Mouse (Mus musculus): Measurements from ENCODE around the gene Akap2. TPM values are rescaled to one million over a fixed set of nuclear protein-coding genes. Genes with fewer than 3 reads are reported as not detected.

The Akap2 gene
- polyA plus RNA-seq, 1 experiment from 2014 or later: 31.3 TPM

- Histone ChIP-seq H3K4me2 (replicated peaks; ENCODE audit: low read depth, low read length) (peak within 1 kb of the TSS; percentile 38), H3K36me3 (ENCODE audit: control insufficient read depth, insufficient read depth, low read length) (no peaks in the 10 kb centered on the region), H3K4me3 (ENCODE audit: low read depth, low read length) (peak within 1 kb of the TSS; percentile 29), H3K4me1 (ENCODE audit: control insufficient read depth, insufficient read depth, low read length) (peaks cover 8% of the 10 kb centered on the region), H3K27me3 (ENCODE audit: control insufficient read depth, insufficient read depth, low read length) (no peaks in the 10 kb centered on the region), H3K9ac (replicated peaks; ENCODE audit: low read depth, low read length) (peak within 1 kb of the TSS; percentile 18; the same call in 1 of the 2 replicates), H3K9me3 (ENCODE audit: control insufficient read depth, low read depth, low read length) (no peaks in the 10 kb centered on the region), H3K27ac (ENCODE audit: low read length) (peak within 1 kb of the TSS; percentile 86)
- 11% methylated on average over 9 of the region's 9 CpGs for WGBS
- peak; percentile 78 for ATAC-seq (ENCODE audit: insufficient number of reproducible peaks, insufficient read depth, low FRiP score, low read depth)
These were observed 198.8 kb downstream of the Akap2 start, which contains the start of gene D630039A03Rik for GRCm38 (mm10) chr4:57916201-57916661. TSS of gene D630039A03Rik (minus strand) at chr4:57916297.

- H3K4me3 ChIP-seq (ENCODE audit: low read depth, low read length): no peak overlapping the region
- no peaks in the 10 kb centered on the region for H3K27me3 ChIP-seq (ENCODE audit: control insufficient read depth, insufficient read depth, low read length)
- H3K4me1 ChIP-seq (ENCODE audit: control insufficient read depth, insufficient read depth, low read length): peaks cover 8% of the 10 kb centered on the region
- H3K36me3 ChIP-seq (ENCODE audit: control insufficient read depth, insufficient read depth, low read length): no peaks in the 10 kb centered on the region
- no peaks in the 10 kb centered on the region for H3K9me3 ChIP-seq (ENCODE audit: control insufficient read depth, low read depth, low read length)
- peak overlapping the region; percentile 41; the same call in 1 of the 2 replicates for H3K27ac ChIP-seq (ENCODE audit: low read length)
- H3K9ac ChIP-seq (replicated peaks; ENCODE audit: low read depth, low read length): no peak overlapping the region
- H3K4me2 ChIP-seq (replicated peaks; ENCODE audit: low read depth, low read length): 0 out of 2 replicates have a peak overlapping the region, but pooled peaks have one; percentile 38
- ATAC-seq (ENCODE audit: insufficient number of reproducible peaks, insufficient read depth, low FRiP score, low read depth): no peak; the same call in 1 of the 2 replicates
- 60% methylated on average over 4 of the region's 4 CpGs for WGBS
These were observed 199.3 kb downstream of the Akap2 start for GRCm38 (mm10) chr4:57916711-57917110.

GRCm38 (mm10) chr4:57919494-57920423 is 202.3 kb downstream of the Akap2 start:
- Histone ChIP-seq H3K9me3 (ENCODE audit: control insufficient read depth, low read depth, low read length) (no peaks in the 10 kb centered on the region), H3K4me2 (replicated peaks; ENCODE audit: low read depth, low read length) (no peak overlapping the region), H3K9ac (replicated peaks; ENCODE audit: low read depth, low read length) (no peak overlapping the region), H3K27me3 (ENCODE audit: control insufficient read depth, insufficient read depth, low read length) (no peaks in the 10 kb centered on the region), H3K27ac (ENCODE audit: low read length) (no peak overlapping the region), H3K4me3 (ENCODE audit: low read depth, low read length) (no peak overlapping the region), H3K4me1 (ENCODE audit: control insufficient read depth, insufficient read depth, low read length) (peaks cover 10% of the 10 kb centered on the region; the same call in 1 of the 2 replicates), H3K36me3 (ENCODE audit: control insufficient read depth, insufficient read depth, low read length) (no peaks in the 10 kb centered on the region)
- ATAC-seq (ENCODE audit: insufficient number of reproducible peaks, insufficient read depth, low FRiP score, low read depth): no peak
- 28% methylated on average over 8 of the region's 8 CpGs for WGBS

GRCm38 (mm10) chr4:57920522-57920921 is 203.1 kb downstream of the Akap2 start:
- Histone ChIP-seq H3K4me3 (ENCODE audit: low read depth, low read length) (no peak overlapping the region), H3K9me3 (ENCODE audit: control insufficient read depth, low read depth, low read length) (no peaks in the 10 kb centered on the region), H3K27ac (ENCODE audit: low read length) (no peak overlapping the region), H3K4me1 (ENCODE audit: control insufficient read depth, insufficient read depth, low read length) (peaks cover 10% of the 10 kb centered on the region; the same call in 1 of the 2 replicates), H3K4me2 (replicated peaks; ENCODE audit: low read depth, low read length) (no peak overlapping the region), H3K36me3 (ENCODE audit: control insufficient read depth, insufficient read depth, low read length) (no peaks in the 10 kb centered on the region), H3K9ac (replicated peaks; ENCODE audit: low read depth, low read length) (no peak overlapping the region), H3K27me3 (ENCODE audit: control insufficient read depth, insufficient read depth, low read length) (no peaks in the 10 kb centered on the region)
- 88% methylated on average over 1 of the region's 1 CpGs for WGBS
- ATAC-seq (ENCODE audit: insufficient number of reproducible peaks, insufficient read depth, low FRiP score, low read depth): no peak

GRCm38 (mm10) chr4:57922171-57922570 is 204.7 kb downstream of the Akap2 start:
- Histone ChIP-seq H3K4me1 (ENCODE audit: control insufficient read depth, insufficient read depth, low read length) (peaks cover 10% of the 10 kb centered on the region; the same call in 1 of the 2 replicates), H3K27ac (ENCODE audit: low read length) (no peak overlapping the region), H3K36me3 (ENCODE audit: control insufficient read depth, insufficient read depth, low read length) (no peaks in the 10 kb centered on the region), H3K4me2 (replicated peaks; ENCODE audit: low read depth, low read length) (no peak overlapping the region), H3K4me3 (ENCODE audit: low read depth, low read length) (no peak overlapping the region), H3K9me3 (ENCODE audit: control insufficient read depth, low read depth, low read length) (no peaks in the 10 kb centered on the region), H3K27me3 (ENCODE audit: control insufficient read depth, insufficient read depth, low read length) (no peaks in the 10 kb centered on the region), H3K9ac (replicated peaks; ENCODE audit: low read depth, low read length) (no peak overlapping the region)
- 25% methylated on average over 5 of the region's 5 CpGs for WGBS
- no peak for ATAC-seq (ENCODE audit: insufficient number of reproducible peaks, insufficient read depth, low FRiP score, low read depth)

GRCm38 (mm10) chr4:57924556-57925071 is 207.2 kb downstream of the Akap2 start:
- Histone ChIP-seq H3K36me3 (ENCODE audit: control insufficient read depth, insufficient read depth, low read length) (no peaks in the 10 kb centered on the region), H3K9ac (replicated peaks; ENCODE audit: low read depth, low read length) (no peak overlapping the region), H3K9me3 (ENCODE audit: control insufficient read depth, low read depth, low read length) (no peaks in the 10 kb centered on the region), H3K27ac (ENCODE audit: low read length) (no peak overlapping the region), H3K4me2 (replicated peaks; ENCODE audit: low read depth, low read length) (no peak overlapping the region), H3K4me1 (ENCODE audit: control insufficient read depth, insufficient read depth, low read length) (peaks cover 7% of the 10 kb centered on the region; the same call in 1 of the 2 replicates), H3K27me3 (ENCODE audit: control insufficient read depth, insufficient read depth, low read length) (no peaks in the 10 kb centered on the region), H3K4me3 (ENCODE audit: low read depth, low read length) (no peak overlapping the region)
- 74% methylated on average over 6 of the region's 6 CpGs for WGBS
- ATAC-seq (ENCODE audit: insufficient number of reproducible peaks, insufficient read depth, low FRiP score, low read depth): no peak

GRCm38 (mm10) chr4:57927464-57928205 is 210.2 kb downstream of the Akap2 start:
- WGBS: 23% methylated on average over 3 of the region's 3 CpGs
- H3K4me1 ChIP-seq (ENCODE audit: control insufficient read depth, insufficient read depth, low read length): no peaks in the 10 kb centered on the region
- no peak overlapping the region for H3K9ac ChIP-seq (replicated peaks; ENCODE audit: low read depth, low read length)
- no peaks in the 10 kb centered on the region for H3K9me3 ChIP-seq (ENCODE audit: control insufficient read depth, low read depth, low read length)
- H3K36me3 ChIP-seq (ENCODE audit: control insufficient read depth, insufficient read depth, low read length): no peaks in the 10 kb centered on the region
- no peak for ATAC-seq (ENCODE audit: insufficient number of reproducible peaks, insufficient read depth, low FRiP score, low read depth)
- no peak overlapping the region for H3K4me3 ChIP-seq (ENCODE audit: low read depth, low read length)
- no peak overlapping the region for H3K27ac ChIP-seq (ENCODE audit: low read length)
- H3K27me3 ChIP-seq (ENCODE audit: control insufficient read depth, insufficient read depth, low read length): no peaks in the 10 kb centered on the region
- H3K4me2 ChIP-seq (replicated peaks; ENCODE audit: low read depth, low read length): no peak overlapping the region

DNA sequence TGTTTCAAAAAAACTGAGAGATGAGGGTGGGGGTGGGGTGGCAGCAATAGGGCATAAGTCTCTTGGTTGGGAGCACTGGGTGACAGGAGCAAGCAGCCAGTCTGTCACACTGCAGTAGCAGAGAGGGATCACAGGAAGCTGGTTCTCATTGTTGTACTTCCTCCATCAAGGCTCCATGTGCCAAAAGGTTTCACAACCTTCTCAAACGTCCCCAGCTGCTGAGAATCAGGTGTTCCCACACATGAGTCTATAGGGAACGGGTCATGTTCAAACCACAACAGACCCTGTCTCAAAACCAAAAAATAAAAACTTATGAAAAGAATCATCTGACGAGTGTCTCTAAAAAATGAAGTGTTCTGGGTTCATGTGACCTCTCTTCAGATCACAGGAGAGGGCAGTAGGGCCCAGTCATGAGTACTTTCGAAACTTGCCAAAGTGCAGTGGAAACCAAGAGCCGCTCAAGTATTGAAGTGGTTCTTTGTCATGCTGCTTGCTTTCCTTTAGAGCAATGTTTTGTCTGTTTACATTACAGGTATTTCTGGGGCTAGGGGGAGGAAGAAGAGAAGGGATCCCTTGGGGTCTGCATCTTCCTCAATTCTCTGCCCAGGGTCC is 213.2 kb downstream of the Akap2 start:
- Histone ChIP-seq H3K9ac (replicated peaks; ENCODE audit: low read depth, low read length) (no peak overlapping the region), H3K4me3 (ENCODE audit: low read depth, low read length) (no peak overlapping the region), H3K4me1 (ENCODE audit: control insufficient read depth, insufficient read depth, low read length) (no peaks in the 10 kb centered on the region), H3K27me3 (ENCODE audit: control insufficient read depth, insufficient read depth, low read length) (no peaks in the 10 kb centered on the region), H3K36me3 (ENCODE audit: control insufficient read depth, insufficient read depth, low read length) (no peaks in the 10 kb centered on the region), H3K9me3 (ENCODE audit: control insufficient read depth, low read depth, low read length) (no peaks in the 10 kb centered on the region), H3K4me2 (replicated peaks; ENCODE audit: low read depth, low read length) (no peak overlapping the region), H3K27ac (ENCODE audit: low read length) (no peak overlapping the region)
- ATAC-seq (ENCODE audit: insufficient number of reproducible peaks, insufficient read depth, low FRiP score, low read depth): no peak
- 74% methylated on average over 5 of the region's 5 CpGs for WGBS
